Mouse (Mus musculus) urinary bladder, postnatal 14 days (tissue): ENCODE data around the gene Syne4.

Source experiments
- DNase-seq: peaks from one replicate; pipeline ENCODE4 v3.0.0; 2021; ENCODE audit warnings: low spot score

The Syne4 gene

DNA sequence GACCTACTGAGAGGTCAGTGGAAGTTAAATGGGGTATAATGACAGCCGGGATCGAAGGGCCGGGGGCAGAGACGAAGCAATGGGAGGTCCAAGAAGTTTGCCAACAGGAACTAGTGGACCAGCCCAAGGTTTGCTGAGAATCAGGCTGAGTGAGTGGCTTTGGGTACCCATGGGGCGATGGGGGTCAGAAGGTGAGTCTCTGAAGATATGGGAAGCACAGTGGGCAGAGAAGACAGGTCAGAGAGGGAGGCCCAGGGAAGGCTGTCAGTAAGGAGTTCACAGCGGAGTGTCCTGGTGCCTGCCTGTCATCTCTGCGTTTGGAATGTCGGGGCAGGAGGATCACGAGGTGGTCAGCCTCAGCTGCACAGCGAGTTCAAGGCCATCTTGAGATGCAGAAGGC is 13.8 kb downstream of the Syne4 start:
- DNase-seq = no peak

- DNase-seq = peak; percentile 73
Observed at GRCm38 (mm10) chr7:30331887-30332286, 17.3 kb downstream of the Syne4 start.

DNA sequence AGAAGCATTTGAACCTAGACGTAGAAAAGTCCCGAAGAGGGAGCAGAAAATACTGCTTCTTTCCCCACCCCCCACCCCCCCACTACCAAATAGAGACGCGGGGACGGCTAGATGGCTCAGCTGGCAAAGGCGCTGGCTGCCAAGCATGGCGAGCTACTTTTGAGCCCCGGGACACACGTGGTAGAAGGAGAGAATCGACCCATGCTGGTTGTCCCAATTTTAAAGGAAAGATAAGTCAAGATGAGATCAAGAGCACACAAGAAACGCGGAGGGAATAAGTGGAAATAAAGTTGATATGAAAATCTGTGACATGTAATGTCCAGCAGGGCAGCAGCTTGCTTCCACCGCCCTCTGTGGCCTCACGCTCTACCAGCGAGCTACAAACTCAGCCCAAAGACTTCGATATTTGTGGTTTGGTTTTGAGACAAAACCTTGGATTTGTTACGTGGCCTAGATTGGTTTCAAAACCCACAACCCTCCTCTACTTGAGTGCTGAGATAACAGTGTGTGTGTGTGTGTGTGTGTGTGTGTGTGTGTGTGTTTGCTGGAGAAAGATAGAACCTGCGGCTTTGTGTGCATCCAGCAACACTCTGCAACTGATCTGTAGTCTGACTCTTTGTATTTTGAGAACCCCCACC is 18.1 kb downstream of the Syne4 start:
- no peak for DNase-seq

DNA sequence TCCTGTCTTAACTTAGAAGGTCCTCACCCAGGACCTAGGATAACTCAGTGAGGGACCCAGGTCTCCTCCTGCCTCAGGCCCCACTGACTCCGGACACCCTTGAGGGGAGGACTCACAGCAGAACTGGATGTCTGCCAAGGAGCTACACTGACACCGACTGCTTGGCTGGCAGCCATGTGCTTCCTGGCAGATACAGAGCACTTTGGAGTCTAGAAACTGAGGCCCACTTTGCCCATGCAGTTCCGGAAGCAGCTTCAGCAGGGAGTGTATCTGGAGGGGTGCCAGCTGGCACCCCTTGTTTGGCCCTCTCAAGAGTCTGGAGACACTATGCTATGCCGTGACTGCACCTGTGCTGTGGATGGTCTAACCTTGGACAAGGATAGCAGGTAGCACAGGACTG is 18.8 kb downstream of the Syne4 start:
- peak; percentile 59 for DNase-seq

DNA sequence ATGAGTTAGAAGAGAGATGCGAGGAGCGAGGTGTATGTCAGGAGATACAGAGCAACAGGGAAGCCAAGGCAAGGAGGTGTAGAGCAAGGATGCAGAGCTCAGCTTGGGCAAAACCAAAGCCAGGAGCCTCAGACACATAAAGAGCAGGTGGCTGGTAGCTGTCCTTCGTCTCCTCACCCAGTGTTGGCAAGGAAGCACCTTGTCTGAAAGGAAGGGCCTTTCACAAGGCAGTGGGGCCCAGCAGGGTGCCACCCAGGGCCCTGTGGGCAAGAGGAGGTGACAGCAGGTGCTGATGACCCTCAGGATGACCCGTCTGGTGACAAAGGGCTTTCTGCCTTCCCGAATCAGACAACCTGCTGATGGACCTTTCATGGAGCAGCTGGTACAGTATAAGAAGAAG is 20.0 kb downstream of the Syne4 start:
- no peak for DNase-seq

DNA sequence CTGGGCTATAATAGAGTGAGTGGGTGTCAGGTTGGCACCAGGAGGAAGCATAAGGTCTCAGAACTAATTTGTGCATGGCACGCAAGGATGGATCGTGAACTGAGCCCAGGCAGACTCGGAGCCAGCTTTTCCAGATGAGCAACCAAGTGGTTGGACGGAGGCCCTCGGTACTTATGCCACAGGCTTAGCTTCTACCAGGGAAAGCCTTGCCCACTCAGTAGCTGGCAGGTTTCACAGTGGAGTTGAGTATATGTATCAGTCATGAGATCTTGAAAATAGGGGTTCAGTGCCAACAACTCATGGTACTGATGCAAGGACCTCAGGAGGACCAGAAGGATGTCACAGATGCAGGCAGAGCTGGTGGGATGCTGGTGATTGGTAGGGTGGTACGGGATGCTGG is 21.1 kb downstream of the Syne4 start:
- no peak for DNase-seq

- peak; percentile 89 for DNase-seq
Observed at GRCm38 (mm10) chr7:30336384-30336783, 21.8 kb downstream of the Syne4 start.

DNA sequence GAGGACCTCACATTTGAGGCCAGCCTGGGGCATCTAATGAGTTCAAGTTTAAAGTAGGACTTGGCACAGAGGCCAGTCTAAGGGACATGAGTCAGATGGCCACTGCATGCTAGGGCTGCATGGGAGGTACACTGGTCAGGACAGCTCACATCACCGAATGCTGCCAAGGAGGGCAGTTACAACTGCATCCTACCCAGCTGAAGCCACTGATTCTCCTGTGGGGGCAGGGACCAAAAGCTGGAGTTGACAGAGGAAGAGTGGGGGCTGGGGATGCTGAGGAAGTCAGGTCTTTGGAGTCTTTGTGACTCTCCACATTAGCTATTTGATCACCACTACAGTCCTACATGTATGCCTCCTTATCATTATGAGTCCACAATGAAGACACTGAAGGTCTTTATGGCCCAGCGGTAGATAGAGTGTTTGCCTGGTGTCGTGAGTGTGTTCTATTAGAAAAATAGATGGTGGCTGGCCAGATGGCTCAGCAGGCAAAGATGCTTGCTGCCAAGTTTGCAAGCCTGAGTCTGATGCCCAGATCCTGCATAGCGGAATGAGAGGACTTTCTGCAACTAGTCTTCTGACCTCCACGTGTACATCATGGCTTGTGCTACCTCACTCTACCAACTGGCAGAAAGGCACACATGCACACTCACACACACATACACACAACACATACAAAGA is 25.0 kb downstream of the Syne4 start:
- no peak for DNase-seq

DNA sequence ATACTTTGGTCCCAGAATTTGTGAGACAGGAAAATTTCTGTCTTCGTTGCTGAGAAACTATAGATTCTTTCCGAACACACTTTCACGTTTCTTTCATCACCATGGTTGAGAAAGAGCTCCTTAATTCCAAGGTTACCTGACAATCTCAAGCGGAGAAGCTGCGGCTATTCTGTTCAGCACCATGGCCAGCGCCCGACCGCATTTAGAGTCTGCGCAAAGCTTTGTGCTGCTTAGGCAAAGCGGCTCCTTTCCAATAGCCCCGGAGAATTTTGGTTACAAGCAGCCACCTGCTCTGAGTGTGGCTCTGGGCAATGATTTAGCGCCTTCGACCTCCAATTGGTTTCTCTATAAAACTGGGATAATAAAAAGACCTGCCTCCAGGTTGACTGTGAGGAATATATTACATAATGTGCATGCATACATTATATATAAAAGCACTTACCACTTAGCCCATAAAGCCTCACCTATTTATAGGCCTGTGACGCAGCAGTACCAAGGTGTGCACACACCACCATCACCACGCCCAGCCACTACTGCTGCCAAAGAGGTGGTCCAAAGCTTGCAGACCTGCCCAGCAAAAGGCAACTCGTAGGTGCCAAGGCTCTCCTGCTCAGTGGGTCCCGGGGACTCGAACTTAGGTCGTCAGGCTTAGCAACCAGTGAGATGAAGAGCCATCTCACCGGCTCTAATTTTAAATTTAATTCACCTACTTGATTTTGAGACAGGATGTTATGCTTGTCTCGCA is 32.2 kb downstream of the Syne4 start:
- peak; percentile 75 for DNase-seq

DNA sequence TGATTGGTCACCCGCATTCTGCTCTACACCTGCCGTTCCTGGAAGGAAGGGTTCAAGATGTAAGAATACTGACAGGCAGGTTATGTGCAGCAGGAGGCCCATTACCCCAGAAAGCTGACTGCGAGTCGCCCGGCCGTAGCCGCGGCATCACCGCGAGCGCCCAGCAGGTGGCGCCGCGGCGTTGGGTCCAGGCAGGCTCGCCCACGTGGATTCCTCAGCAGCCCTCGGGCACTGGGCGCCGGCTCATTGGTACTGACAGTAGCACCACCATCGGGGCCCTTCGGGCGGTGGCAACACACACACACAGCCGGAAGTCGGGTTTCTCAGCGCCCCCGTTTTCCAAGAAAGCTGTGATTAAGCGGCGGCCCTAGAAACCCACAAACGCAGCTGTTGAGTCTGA is 33.2 kb downstream of the Syne4 start:
- peak; percentile 61 for DNase-seq

GRCm38 (mm10) chr7:30353279-30353822 is 38.7 kb downstream of the Syne4 start:
- DNase-seq = peak; percentile 76

GRCm38 (mm10) chr7:30354059-30354458 is 39.5 kb downstream of the Syne4 start:
- no peak for DNase-seq

DNA sequence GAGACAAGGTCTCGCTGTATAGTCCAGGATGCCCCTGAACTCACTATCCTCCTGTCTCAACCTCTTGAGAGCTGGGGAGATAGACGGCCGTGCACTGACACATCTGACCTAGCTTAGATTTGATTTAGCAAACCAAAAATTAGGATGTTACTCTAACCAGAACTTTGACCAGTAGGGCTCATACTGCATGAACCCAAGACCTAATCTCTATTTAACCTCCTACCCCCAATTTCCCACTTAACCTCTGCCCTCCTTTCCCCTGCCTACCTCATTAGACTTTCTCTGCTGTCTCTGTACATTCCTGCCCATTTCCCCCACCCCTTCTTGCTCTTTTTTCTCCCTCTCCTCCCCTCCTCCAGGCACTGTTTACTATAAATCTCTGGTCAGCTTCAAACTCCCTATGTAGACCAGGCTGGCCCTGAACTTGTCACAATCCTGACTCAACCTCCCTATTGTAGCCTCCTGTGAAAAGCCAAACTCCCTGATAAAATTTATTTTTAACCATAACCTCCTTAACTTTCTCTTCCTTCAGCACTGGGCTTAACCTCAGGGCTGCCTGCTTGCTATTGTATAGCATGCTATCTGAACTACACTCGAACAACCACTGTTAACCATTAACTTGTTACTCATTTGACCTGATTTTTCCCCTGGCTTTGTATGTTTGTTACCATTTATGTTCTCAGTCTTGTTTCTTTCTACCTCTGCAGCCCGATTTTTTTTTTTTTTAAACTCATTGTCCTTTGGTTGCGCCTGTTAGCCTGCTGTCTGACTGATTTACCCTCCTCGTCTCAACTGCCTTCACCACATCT is 44.0 kb downstream of the Syne4 start:
- no peak for DNase-seq

DNA sequence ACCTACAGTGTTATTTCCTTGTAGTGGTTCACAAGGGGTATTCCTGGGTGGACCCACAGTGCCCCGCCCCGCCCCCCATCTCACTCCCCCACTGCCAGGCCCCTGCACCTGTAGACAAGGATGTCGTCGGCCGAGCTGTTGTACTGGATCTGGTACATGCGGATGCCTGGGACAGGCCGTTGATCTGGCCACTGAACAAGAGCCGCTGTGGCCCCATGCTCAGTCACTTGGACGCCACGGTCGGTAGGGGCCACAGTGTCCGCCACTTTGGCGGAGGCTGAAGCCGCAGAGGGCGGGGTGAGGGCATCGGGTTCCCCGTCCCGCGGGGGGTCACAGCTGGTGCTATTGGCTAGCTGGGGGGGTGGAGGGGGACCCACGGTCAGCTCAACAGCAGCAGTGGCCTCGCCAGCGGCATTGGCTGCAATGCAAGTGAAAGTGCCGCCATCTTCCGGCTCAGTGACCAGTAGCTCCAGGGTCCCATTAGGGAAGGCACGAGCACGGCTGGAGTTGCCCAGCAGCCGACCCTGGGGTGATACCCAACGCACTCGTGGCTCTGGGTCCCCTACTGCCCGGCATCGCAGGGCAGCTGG is 44.8 kb downstream of the Syne4 start:
- DNase-seq = no peak

DNA sequence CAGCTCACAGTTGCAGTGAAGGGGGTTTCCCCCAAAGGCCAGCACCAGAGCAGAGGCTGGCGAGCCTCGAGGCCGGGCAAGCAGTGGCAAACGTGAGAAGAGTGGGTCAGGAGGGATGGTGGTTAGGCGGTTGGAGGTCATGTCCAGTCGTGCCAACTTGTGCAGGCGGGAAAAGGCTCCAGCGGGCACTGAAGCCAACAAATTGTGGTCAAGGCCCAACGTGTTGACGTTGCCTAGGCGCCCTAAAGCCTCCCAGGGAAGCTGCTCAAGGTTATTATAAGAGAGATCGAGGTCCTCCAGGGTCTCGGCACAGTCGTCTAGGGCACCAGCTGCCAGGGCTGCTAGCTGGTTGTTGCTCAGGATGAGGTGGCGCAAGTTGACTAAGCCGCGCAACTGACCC is 45.4 kb downstream of the Syne4 start:
- DNase-seq = no peak

DNA sequence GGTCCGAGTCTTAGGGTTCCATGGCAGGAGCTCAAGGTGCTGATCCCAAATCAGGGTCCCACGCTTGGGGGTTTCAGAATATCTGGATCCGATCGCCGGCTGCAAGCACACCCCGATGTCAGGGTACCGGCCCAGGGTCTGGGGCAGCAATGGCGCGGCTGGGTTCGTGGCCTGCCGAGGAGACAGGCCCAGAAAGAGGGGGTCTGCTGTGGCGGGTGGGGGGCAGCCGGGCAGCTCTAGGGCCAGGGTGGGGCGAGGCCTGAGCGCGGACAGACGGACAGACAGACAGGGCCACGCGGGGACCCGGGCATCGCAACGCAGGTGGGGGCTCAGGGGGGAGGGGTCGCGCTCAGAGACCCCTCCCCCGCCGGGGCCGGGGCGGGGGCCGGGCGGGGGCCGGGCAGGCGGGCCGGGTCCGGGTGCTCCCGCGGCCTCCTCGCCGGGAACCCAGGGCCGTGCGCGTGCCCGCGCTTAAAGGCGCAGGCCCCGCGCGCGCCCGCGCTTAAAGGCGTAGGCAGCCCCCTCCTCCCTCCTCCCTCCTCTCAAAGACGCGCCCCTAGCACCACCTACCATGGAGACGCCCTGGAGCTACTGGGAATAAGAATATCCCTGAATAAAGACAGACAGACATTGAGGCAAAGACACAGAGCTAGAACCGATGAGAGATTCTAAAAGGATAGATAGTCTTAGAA is 48.2 kb downstream of the Syne4 start, which contains the start of gene Lrfn3:
Gene Lrfn3, minus strand, starts transcription at position 121 of the 692 bp plus-strand sequence.
- peak; percentile 41 for DNase-seq

GRCm38 (mm10) chr7:30363344-30363738 is 48.7 kb downstream of the Syne4 start:
- DNase-seq = no peak

- DNase-seq = no peak
Observed at GRCm38 (mm10) chr7:30367466-30367865, 52.9 kb downstream of the Syne4 start.
